Mouse (Mus musculus) MEL (cell line): ENCODE results near the gene Mansc1. TPM values are rescaled to one million over a fixed set of nuclear protein-coding genes. Genes with fewer than 3 reads are reported as not detected.
A peak's percentile ranks its signal among the peaks of the same experiment; 100 is the strongest.

ENCODE experiments used
- DNase-seq: peaks from one replicate; pipeline ENCODE4 v3.0.0; 2011; ENCODE audit warnings: low read depth, low spot score
- H3K27ac ChIP-seq: 2 replicates; pipeline ENCODE4 v1.5.1; 2012; ENCODE audit warnings: low read depth, mild to moderate bottlenecking, control low read depth, low read length, moderate library complexity; ENCODE audit not compliant: control insufficient read depth
- H3K27me3 ChIP-seq, 2 experiments: fragments of 150-350 bp in 1 of 2; sonication (generic) in 1 of 2; 2 replicates each; pipeline ENCODE4 v1.6.1; 2012; ENCODE audit warnings: low read length in 2 of 2, mild to moderate bottlenecking in 2 of 2, improper control_type of control experiment in 1 of 2, moderate library complexity in 1 of 2; ENCODE audit not compliant: insufficient read depth in 2 of 2, control insufficient read depth in 1 of 2
- H3K36me3 ChIP-seq, 2 experiments: 2 replicates each; pipeline ENCODE4 v1.6.1; 2012 to 2014; ENCODE audit warnings: low read length in 2 of 2, improper control_type of control experiment in 1 of 2, inconsistent platforms in 1 of 2, mild to moderate bottlenecking in 1 of 2; ENCODE audit not compliant: insufficient read depth in 2 of 2, control insufficient read depth in 1 of 2
- H3K4me1 ChIP-seq, 2 experiments: fragments of 150-350 bp in 1 of 2; sonication (generic) in 1 of 2; 2 replicates each; pipeline ENCODE4 v1.6.1; 2012; ENCODE audit warnings: low read length in 2 of 2, improper control_type of control experiment in 1 of 2, mild to moderate bottlenecking in 1 of 2; ENCODE audit not compliant: insufficient read depth in 2 of 2, control insufficient read depth in 1 of 2
- H3K4me3 ChIP-seq, 2 experiments: fragments of 150-350 bp in 1 of 2; sonication (generic) in 1 of 2; 2 replicates each; pipeline ENCODE4 v1.5.1; 2012; ENCODE audit warnings: low read depth in 2 of 2, low read length in 2 of 2, mild to moderate bottlenecking in 2 of 2, moderate library complexity in 2 of 2, control low read depth in 1 of 2, improper control_type of control experiment in 1 of 2; ENCODE audit not compliant: control insufficient read depth in 1 of 2, insufficient read depth in 1 of 2
- H3K79me2 ChIP-seq: 2 replicates; pipeline ENCODE4 v1.6.1; 2012; ENCODE audit warnings: mild to moderate bottlenecking, low read length, moderate library complexity; ENCODE audit not compliant: control insufficient read depth, poor library complexity, insufficient read depth
- H3K9ac ChIP-seq: 2 replicates; pipeline ENCODE4 v1.6.1; 2012; ENCODE audit warnings: low read depth, mild to moderate bottlenecking, control low read depth, low read length, moderate library complexity; ENCODE audit not compliant: control insufficient read depth, poor library complexity, severe bottlenecking
- H3K9me3 ChIP-seq: fragments of 150-350 bp; sonication (generic); replicated peaks from 2 replicates; pipeline ENCODE4 v1.6.1; 2012; ENCODE audit warnings: mild to moderate bottlenecking, low read length, improper control_type of control experiment, moderate library complexity; ENCODE audit not compliant: insufficient read depth
- CHD1 ChIP-seq: IDR thresholded peaks from 2 replicates; pipeline ENCODE4 v1.6.1; 2012; ENCODE audit warnings: low read depth, mild to moderate bottlenecking, inconsistent platforms, low read length, improper control_type of control experiment
- CTCF ChIP-seq, 3 experiments: IDR thresholded peaks in 2 of 3; conservative IDR thresholded peaks in 1 of 3; 2 replicates each; pipeline ENCODE4 v1.5.1; 2011 to 2012; ENCODE audit warnings: low read length in 3 of 3, low read depth in 2 of 3, mild to moderate bottlenecking in 2 of 3, improper control_type of control experiment in 1 of 3, inconsistent platforms in 1 of 3, mixed read lengths in 1 of 3, moderate library complexity in 1 of 3; ENCODE audit not compliant: control insufficient read depth in 1 of 3, insufficient read depth in 1 of 3, poor library complexity in 1 of 3, severe bottlenecking in 1 of 3
- ELF1 ChIP-seq: IDR thresholded peaks from 2 replicates; pipeline ENCODE4 v1.6.1; 2014; ENCODE audit warnings: low read depth, mild to moderate bottlenecking, inconsistent platforms, low read length, improper control_type of control experiment, moderate library complexity
- ETS1 ChIP-seq: IDR thresholded peaks from 2 replicates; pipeline ENCODE4 v1.6.1; 2012; ENCODE audit warnings: low read depth, mild to moderate bottlenecking, inconsistent platforms, low read length, improper control_type of control experiment, moderate library complexity
- GABPA ChIP-seq: IDR thresholded peaks from 2 replicates; pipeline ENCODE4 v1.6.1; 2012; ENCODE audit warnings: low read depth, mild to moderate bottlenecking, inconsistent platforms, low read length, improper control_type of control experiment, moderate library complexity
- GATA1 ChIP-seq: IDR thresholded peaks from 2 replicates; pipeline ENCODE4 v1.6.1; 2011; ENCODE audit warnings: low read depth, low read length, improper control_type of control experiment
- KAT2A ChIP-seq: conservative IDR thresholded peaks from 2 replicates; pipeline ENCODE4 v1.6.1; 2012; ENCODE audit warnings: low read depth, low read length, improper control_type of control experiment, inconsistent platforms
- MAZ ChIP-seq: IDR thresholded peaks from 2 replicates; pipeline ENCODE4 v1.6.1; 2012; ENCODE audit warnings: low read depth, mild to moderate bottlenecking, inconsistent platforms, low read length, improper control_type of control experiment
- MXI1 ChIP-seq: IDR thresholded peaks from 2 replicates; pipeline ENCODE4 v1.6.1; 2011; ENCODE audit warnings: mild to moderate bottlenecking, low read depth, low read length, improper control_type of control experiment
- POLR2AphosphoS5 ChIP-seq: IDR thresholded peaks from 2 replicates; pipeline ENCODE4 v1.6.1; 2012; ENCODE audit warnings: low read depth, borderline replicate concordance, mild to moderate bottlenecking, inconsistent platforms, low read length, moderate library complexity, mixed read lengths
- SMC3 ChIP-seq: IDR thresholded peaks from 2 replicates; pipeline ENCODE4 v1.6.1; 2011; ENCODE audit warnings: low read depth, low read length, improper control_type of control experiment
- TAL1 ChIP-seq: IDR thresholded peaks from 2 replicates; pipeline ENCODE4 v1.6.1; 2012; ENCODE audit warnings: mild to moderate bottlenecking, inconsistent platforms, low read length, moderate library complexity, mixed read lengths
- TBP ChIP-seq: IDR thresholded peaks from 2 replicates; pipeline ENCODE4 v1.8.0; 2011; ENCODE audit warnings: low read depth, low read length, improper control_type of control experiment
- USF1 ChIP-seq: IDR thresholded peaks from 2 replicates; pipeline ENCODE4 v1.6.1; 2014; ENCODE audit warnings: low read depth, mild to moderate bottlenecking, inconsistent platforms, low read length, improper control_type of control experiment, moderate library complexity
- polyA plus RNA-seq, 2 experiments: library from polyadenylated mRNA; stranded (reverse) in 1 of 2; unstranded in 1 of 2; fragments of >175 nt in 1 of 2; fragments of >200 nt in 1 of 2; gene quantifications; 2 replicates each; pipeline versions ENCODE4 v1.2.1 to v1.2.4; 2012; ENCODE audit warnings: low replicate concordance in 2 of 2, low read depth in 1 of 2; ENCODE audit not compliant: insufficient read length in 2 of 2, insufficient read depth in 1 of 2, missing spikeins in 1 of 2
- total RNA-seq: library from RNA; depleted of rRNA; stranded (reverse); fragments of 300-350 nt; gene quantifications from 2 replicates; pipeline ENCODE4 v1.2.3, GENCODE M21; 2012

Mansc1 gene
- total and polyA plus RNA-seq, 3 experiments = not detected

DNA sequence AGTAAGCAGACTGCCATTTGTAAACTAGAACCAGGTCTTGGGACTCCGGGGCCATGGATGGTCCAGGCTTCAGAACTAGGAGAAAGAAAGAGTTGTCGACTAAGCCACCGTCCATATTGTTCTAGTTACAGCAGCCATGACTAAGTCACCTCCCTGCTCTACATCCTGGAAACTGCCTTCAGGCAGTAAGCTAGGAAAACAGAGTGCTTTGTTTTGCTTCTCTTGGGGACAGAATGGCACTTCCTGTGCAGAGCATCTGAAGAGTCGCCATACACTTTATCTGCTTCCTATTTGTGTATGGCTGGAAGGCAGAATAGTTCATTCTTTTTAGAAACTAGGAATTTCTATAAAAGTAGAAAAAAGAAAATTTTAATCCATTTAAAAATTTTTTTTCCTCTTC, 24.2 kb upstream of the Mansc1 start:
- Histone ChIP-seq H3K4me1 (peaks cover 0 to 5% of the 10 kb centered on the region in 2 experiments; a peak in 2 of 4 replicates), H3K9ac (no peak overlapping the region), H3K36me3 (peaks cover 0 to 6% of the 10 kb centered on the region in 2 experiments; a peak in 2 of 4 replicates), H3K27me3 (no peaks in the 10 kb centered on the region), H3K4me3 (no peak overlapping the region), H3K79me2 (no peaks in the 10 kb centered on the region), H3K27ac (no peak overlapping the region), H3K9me3 (no peaks in the 10 kb centered on the region)
- DNase-seq = no peak
- no peak for TF ChIP-seq MAZ
- no peak for TF ChIP-seq CHD1
- no peak for TF ChIP-seq CTCF (IDR thresholded peaks at IDR 0.05 in 2 of 3, conservative IDR thresholded peaks at IDR 0.05 in 1 of 3; ENCODE audit: control insufficient read depth in 1 of 3, insufficient read depth in 1 of 3, low read depth in 2 of 3, low read length in 3 of 3, poor library complexity in 1 of 3, severe bottlenecking in 1 of 3)
- TF ChIP-seq TBP = no peak

DNA sequence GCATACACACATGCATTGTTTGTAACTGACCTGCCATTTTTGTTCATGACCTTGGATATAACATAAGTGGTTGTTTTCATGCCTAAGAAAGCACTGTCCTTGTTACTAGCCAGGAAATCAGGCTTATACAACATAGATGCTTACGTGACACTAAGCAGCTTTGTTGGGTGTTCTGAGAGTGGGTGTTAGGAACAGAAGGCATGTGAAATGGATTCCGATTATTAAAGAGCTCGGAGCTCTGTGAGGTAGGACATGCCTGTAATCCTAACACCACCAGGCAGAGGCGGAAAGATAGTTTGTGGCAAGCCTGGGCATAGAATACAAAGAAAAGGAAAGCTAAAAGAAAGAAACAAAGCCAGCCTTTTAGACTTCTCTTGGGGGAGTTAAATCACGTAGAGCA, 16.1 kb upstream of the Mansc1 start:
- Histone ChIP-seq H3K4me1 (peaks cover 0 to 6% of the 10 kb centered on the region in 2 experiments; a peak in 2 of 4 replicates), H3K9me3 (no peaks in the 10 kb centered on the region), H3K4me3 (no peak overlapping the region), H3K9ac (no peak overlapping the region), H3K36me3 (peaks cover 0 to 9% of the 10 kb centered on the region in 2 experiments; a peak in 2 of 4 replicates), H3K79me2 (no peaks in the 10 kb centered on the region), H3K27ac (no peak overlapping the region), H3K27me3 (no peaks in the 10 kb centered on the region)
- no peak for DNase-seq
- TF ChIP-seq TAL1 (no peak), CHD1 (no peak), ETS1 (no peak), GABPA (no peak), MXI1 (no peak), CTCF (IDR thresholded peaks at IDR 0.05 in 2 of 3, conservative IDR thresholded peaks at IDR 0.05 in 1 of 3; ENCODE audit: control insufficient read depth in 1 of 3, insufficient read depth in 1 of 3, low read depth in 2 of 3, low read length in 3 of 3, poor library complexity in 1 of 3, severe bottlenecking in 1 of 3) (no peak), USF1 (no peak), GATA1 (no peak), SMC3 (no peak), ELF1 (no peak), KAT2A (no peak)

DNA sequence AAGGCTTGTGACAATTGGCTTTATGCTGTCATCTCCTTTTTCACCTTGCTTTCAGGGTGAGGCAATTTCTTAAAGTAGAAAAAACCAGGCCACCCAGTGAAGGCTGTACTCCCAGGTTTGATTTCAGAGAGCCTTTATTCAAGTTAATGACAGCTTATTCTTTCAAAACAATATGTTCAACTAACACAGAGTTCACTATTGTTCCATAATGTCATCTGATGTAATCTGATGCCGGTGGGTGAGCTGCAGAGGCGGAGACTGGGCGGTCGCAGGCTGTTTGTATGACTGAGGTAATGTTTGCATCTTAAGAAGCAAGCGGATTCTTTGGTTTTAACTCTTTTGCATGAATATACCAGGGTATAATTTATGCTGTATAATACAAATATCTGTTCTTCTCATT, 15.3 kb upstream of the Mansc1 start:
- peak; percentile 25 for DNase-seq
- Histone ChIP-seq H3K79me2 (no peaks in the 10 kb centered on the region), H3K9me3 (no peaks in the 10 kb centered on the region), H3K27me3 (no peaks in the 10 kb centered on the region), H3K4me3 (no peak overlapping the region), H3K36me3 (peaks cover 0 to 9% of the 10 kb centered on the region in 2 experiments; a peak in 2 of 4 replicates), H3K9ac (no peak overlapping the region), H3K4me1 (peaks cover 0 to 7% of the 10 kb centered on the region in 2 experiments; a peak in 2 of 4 replicates), H3K27ac (no peak overlapping the region)
- TF ChIP-seq POLR2AphosphoS5 = no peak
